Mouse (Mus musculus): ENCODE results near the gene Kazn. TPM values are rescaled to one million over a fixed set of nuclear protein-coding genes. Genes with fewer than 3 reads are reported as not detected.
A peak's percentile ranks its signal among the peaks of the same experiment; 100 is the strongest.

The Kazn gene
- polyA plus RNA-seq (2012; ENCODE audit: insufficient read depth, low replicate concordance), result 2.7 and 13.6 TPM in 2 replicates

DNA sequence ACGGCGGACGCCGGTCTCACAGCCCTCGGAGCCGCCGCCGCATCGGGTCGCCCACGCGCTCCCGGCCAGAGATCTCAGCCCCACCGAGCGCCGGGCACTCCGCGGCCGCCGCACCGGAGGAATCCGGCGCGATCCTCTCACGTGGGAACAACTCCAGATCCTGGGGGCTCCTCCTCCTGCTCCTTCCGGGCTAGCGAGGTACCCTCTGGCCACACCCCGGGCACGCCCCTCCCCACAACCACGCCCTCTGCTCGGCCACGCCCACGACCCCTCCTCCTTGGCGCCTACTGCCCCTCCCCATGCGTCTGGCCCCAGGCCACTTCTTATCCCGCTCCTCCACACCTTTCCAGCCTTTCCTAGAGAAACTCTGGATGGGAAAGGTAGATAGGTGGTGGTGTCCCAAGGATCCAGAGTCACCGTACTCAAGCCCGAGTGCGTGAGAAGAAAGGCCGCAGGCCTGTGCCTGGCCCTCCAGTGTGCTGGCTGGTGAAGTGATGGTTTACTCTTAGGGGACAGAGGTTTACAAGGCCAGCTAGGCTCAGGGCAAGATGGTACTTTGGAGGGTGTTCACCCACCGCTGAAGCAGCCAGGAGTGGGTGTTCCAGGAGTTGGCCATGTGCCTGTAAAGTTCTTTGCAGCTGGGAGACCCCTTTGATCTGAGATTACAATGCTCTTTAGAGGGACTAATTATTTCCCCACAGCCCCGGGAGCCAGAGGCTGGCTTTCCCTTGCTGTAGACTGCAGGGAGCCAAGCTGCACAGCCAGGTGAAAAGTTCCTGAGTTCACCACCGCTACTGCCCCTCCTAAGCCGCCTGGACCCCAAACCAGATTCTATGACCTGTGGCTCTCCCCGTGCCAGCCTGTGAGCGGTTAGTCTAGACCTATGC is at the start of gene Kazn:
Kazn (minus strand) TSS at position 162 of the 887 bp plus-strand sequence.
- TF ChIP-seq GATA1 (IDR thresholded peaks at IDR 0.05; ENCODE audit: borderline replicate concordance, low read length) (no peak), FLI1 (IDR thresholded peaks at IDR 0.05; ENCODE audit: low read length) (no peak)
- Histone ChIP-seq H3K9me3 (no peaks in the 10 kb centered on the region), H3K4me3 (replicated peaks) (peak within 1 kb of the TSS; percentile 91)

DNA sequence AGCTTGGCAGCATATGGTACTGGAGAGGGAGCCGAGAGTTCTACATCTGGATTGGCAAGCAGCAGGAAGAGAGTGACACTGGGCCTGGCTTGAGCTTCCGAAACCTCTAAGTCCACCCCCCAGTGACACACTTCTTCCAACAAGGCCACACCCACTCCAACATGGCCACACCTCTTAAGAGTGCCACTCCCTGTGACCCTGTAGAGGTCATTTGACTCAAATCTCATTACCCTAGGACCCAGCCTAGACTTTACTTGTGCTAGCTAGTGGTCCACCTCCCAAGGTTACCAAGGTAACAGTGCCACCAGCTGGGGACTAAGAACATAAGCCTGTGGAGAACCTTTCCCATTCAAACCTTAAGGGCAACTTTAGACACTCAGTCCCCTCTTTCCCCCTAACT is 46.3 kb upstream of the Kazn start:
- TF ChIP-seq FLI1 (IDR thresholded peaks at IDR 0.05; ENCODE audit: low read length) (no peak), GATA1 (IDR thresholded peaks at IDR 0.05; ENCODE audit: borderline replicate concordance, low read length) (no peak)
- H3K4me1 ChIP-seq, result no peaks in the 10 kb centered on the region
- H3K9me3 ChIP-seq, result peaks cover 25% of the 10 kb centered on the region
- H3K36me3 ChIP-seq (replicated peaks; ENCODE audit: low read length), result no peaks in the 10 kb centered on the region
- H3K27me3 ChIP-seq (replicated peaks), result no peaks in the 10 kb centered on the region
- H3K4me3 ChIP-seq (replicated peaks), result no peak overlapping the region

More for the DNA sequence above, at the start of gene Kazn:
- Histone ChIP-seq H3K36me3 (replicated peaks; ENCODE audit: low read length) (no peaks in the 10 kb centered on the region), H3K4me1 (peaks cover 17% of the 10 kb centered on the region), H3K27me3 (replicated peaks) (peaks cover 54% of the 10 kb centered on the region)

GRCm38 (mm10) chr4:142283867-142284266 is 44.7 kb upstream of the Kazn start:
- no peaks in the 10 kb centered on the region for H3K4me1 ChIP-seq
- no peaks in the 10 kb centered on the region for H3K36me3 ChIP-seq (replicated peaks; ENCODE audit: low read length)
- no peak overlapping the region for H3K4me3 ChIP-seq (replicated peaks)
- H3K27me3 ChIP-seq (replicated peaks), result no peaks in the 10 kb centered on the region
- H3K9me3 ChIP-seq, result peaks cover 20% of the 10 kb centered on the region
- no peak for TF ChIP-seq GATA1 (IDR thresholded peaks at IDR 0.05; ENCODE audit: borderline replicate concordance, low read length)

GRCm38 (mm10) chr4:142278197-142278575 is 39.0 kb upstream of the Kazn start:
- TF ChIP-seq GATA1 (IDR thresholded peaks at IDR 0.05; ENCODE audit: borderline replicate concordance, low read length), result no peak
- TF ChIP-seq FLI1 (IDR thresholded peaks at IDR 0.05; ENCODE audit: low read length), result no peak
- Histone ChIP-seq H3K9me3 (no peaks in the 10 kb centered on the region), H3K4me3 (replicated peaks) (no peak overlapping the region)

GRCm38 (mm10) chr4:142277481-142278196 is 38.4 kb upstream of the Kazn start:
- no peak overlapping the region for H3K4me3 ChIP-seq (replicated peaks)
- no peaks in the 10 kb centered on the region for H3K4me1 ChIP-seq
- no peaks in the 10 kb centered on the region for H3K27me3 ChIP-seq (replicated peaks)
- TF ChIP-seq FLI1 (IDR thresholded peaks at IDR 0.05; ENCODE audit: low read length) (no peak), GATA1 (IDR thresholded peaks at IDR 0.05; ENCODE audit: borderline replicate concordance, low read length) (no peak)
- no peaks in the 10 kb centered on the region for H3K9me3 ChIP-seq
- H3K36me3 ChIP-seq (replicated peaks; ENCODE audit: low read length), result no peaks in the 10 kb centered on the region

More at GRCm38 (mm10) chr4:142278197-142278575, 39.0 kb upstream of the Kazn start:
- Histone ChIP-seq H3K36me3 (replicated peaks; ENCODE audit: low read length) (no peaks in the 10 kb centered on the region), H3K27me3 (replicated peaks) (no peaks in the 10 kb centered on the region), H3K4me1 (no peaks in the 10 kb centered on the region)

DNA sequence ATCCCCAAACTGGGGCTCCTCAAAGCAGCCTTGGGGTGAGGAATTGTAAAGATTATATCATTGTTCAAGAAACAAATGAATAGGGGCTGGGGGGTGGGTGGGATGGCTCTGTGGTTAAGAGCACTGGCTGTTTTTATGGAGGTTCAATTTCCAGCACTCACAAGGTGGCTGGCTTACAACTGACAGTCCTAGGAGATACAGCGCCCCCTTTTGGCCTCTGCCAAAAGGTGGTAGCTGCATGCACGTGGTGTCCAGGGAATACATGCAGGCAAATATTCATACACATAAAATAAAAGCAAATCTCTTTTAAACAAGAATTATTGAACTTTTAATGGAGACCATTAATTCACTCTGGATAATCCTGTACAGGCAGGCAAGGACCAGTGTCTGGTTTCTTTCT is 36.0 kb upstream of the Kazn start:
- no peak overlapping the region for H3K4me3 ChIP-seq (replicated peaks)
- H3K27me3 ChIP-seq (replicated peaks), result no peaks in the 10 kb centered on the region
- no peaks in the 10 kb centered on the region for H3K4me1 ChIP-seq
- peaks cover 4% of the 10 kb centered on the region; the same call in 1 of the 2 replicates for H3K9me3 ChIP-seq
- H3K36me3 ChIP-seq (replicated peaks; ENCODE audit: low read length), result no peaks in the 10 kb centered on the region
- TF ChIP-seq GATA1 (IDR thresholded peaks at IDR 0.05; ENCODE audit: borderline replicate concordance, low read length), result no peak
- no peak for TF ChIP-seq FLI1 (IDR thresholded peaks at IDR 0.05; ENCODE audit: low read length)

GRCm38 (mm10) chr4:142274441-142275234 is 35.4 kb upstream of the Kazn start:
- no peaks in the 10 kb centered on the region for H3K4me1 ChIP-seq
- H3K27me3 ChIP-seq (replicated peaks), result no peaks in the 10 kb centered on the region
- no peak overlapping the region for H3K4me3 ChIP-seq (replicated peaks)
- TF ChIP-seq GATA1 (IDR thresholded peaks at IDR 0.05; ENCODE audit: borderline replicate concordance, low read length), result no peak
- no peak for TF ChIP-seq FLI1 (IDR thresholded peaks at IDR 0.05; ENCODE audit: low read length)
- no peaks in the 10 kb centered on the region for H3K36me3 ChIP-seq (replicated peaks; ENCODE audit: low read length)
- H3K9me3 ChIP-seq, result peaks cover 4% of the 10 kb centered on the region; the same call in 1 of the 2 replicates

GRCm38 (mm10) chr4:142271506-142271905 is 32.3 kb upstream of the Kazn start:
- Histone ChIP-seq H3K4me1 (no peaks in the 10 kb centered on the region), H3K36me3 (replicated peaks; ENCODE audit: low read length) (no peaks in the 10 kb centered on the region), H3K4me3 (replicated peaks) (no peak overlapping the region), H3K27me3 (replicated peaks) (peaks cover 2% of the 10 kb centered on the region), H3K9me3 (peaks cover 18% of the 10 kb centered on the region)
- TF ChIP-seq FLI1 (IDR thresholded peaks at IDR 0.05; ENCODE audit: low read length) (no peak), GATA1 (IDR thresholded peaks at IDR 0.05; ENCODE audit: borderline replicate concordance, low read length) (no peak)

GRCm38 (mm10) chr4:142267832-142268231 is 28.6 kb upstream of the Kazn start:
- peaks cover 44% of the 10 kb centered on the region for H3K9me3 ChIP-seq
- no peaks in the 10 kb centered on the region for H3K36me3 ChIP-seq (replicated peaks; ENCODE audit: low read length)
- H3K4me1 ChIP-seq, result no peaks in the 10 kb centered on the region
- H3K27me3 ChIP-seq (replicated peaks), result peaks cover 2% of the 10 kb centered on the region
- TF ChIP-seq GATA1 (IDR thresholded peaks at IDR 0.05; ENCODE audit: borderline replicate concordance, low read length) (no peak), FLI1 (IDR thresholded peaks at IDR 0.05; ENCODE audit: low read length) (no peak)
- H3K4me3 ChIP-seq (replicated peaks), result no peak overlapping the region

Measured in megakaryocyte, embryonic 14.5 days (primary cell).